Mouse (Mus musculus): ENCODE measurements around the gene Ptbp3. TPM values are rescaled to one million over a fixed set of nuclear protein-coding genes. Genes with fewer than 3 reads are reported as not detected.
"Not testable (repeated sequence)": the region's sequence is repeated elsewhere in the genome, so short reads cannot be mapped to it uniquely, and the experiment has no call there.

Ptbp3 gene
- polyA plus RNA-seq, 1 experiment from 2014 or later: 18.5 TPM

GRCm38 (mm10) chr4:59572521-59573118, 23.5 kb upstream of the Ptbp3 start:
- no peak overlapping the region for H3K27ac ChIP-seq
- no peaks in the 10 kb centered on the region for H3K4me1 ChIP-seq (replicated peaks)
- H3K4me3 ChIP-seq (replicated peaks): no peak overlapping the region
- H3K4me2 ChIP-seq (replicated peaks): no peak overlapping the region
- H3K27me3 ChIP-seq: no peaks in the 10 kb centered on the region
- H3K9me3 ChIP-seq: no peaks in the 10 kb centered on the region
- no peaks in the 10 kb centered on the region for H3K36me3 ChIP-seq
- WGBS: 79% methylated on average over 11 of the region's 11 CpGs
- no peak for ATAC-seq
- H3K9ac ChIP-seq (replicated peaks): no peak overlapping the region

DNA sequence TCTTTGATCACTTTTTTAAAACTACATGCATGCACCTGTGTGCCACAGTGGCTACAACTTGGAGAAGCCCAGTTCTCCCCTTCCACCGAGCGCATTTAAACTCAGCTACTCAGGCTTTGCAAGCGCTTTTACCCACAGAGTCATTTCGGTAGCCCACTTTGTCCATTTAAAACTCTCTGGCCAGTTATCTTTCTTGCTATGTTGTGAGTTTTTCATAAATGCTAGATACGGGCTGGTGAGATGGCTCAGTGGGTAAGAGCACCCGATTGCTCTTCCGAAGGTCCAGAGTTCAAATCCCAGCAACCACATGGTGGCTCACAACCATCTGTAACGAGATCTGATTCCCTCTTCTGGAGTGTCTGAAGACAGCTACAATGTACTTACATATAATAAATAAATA, 21.4 kb upstream of the Ptbp3 start:
- not testable (repeated sequence) for ATAC-seq; H3K4me2 ChIP-seq (replicated peaks); H3K9ac ChIP-seq (replicated peaks); H3K9me3 ChIP-seq; H3K4me1 ChIP-seq (replicated peaks); H3K4me3 ChIP-seq (replicated peaks); H3K27ac ChIP-seq; H3K27me3 ChIP-seq; H3K36me3 ChIP-seq
- 95% methylated on average over 8 of the region's 8 CpGs for WGBS

DNA sequence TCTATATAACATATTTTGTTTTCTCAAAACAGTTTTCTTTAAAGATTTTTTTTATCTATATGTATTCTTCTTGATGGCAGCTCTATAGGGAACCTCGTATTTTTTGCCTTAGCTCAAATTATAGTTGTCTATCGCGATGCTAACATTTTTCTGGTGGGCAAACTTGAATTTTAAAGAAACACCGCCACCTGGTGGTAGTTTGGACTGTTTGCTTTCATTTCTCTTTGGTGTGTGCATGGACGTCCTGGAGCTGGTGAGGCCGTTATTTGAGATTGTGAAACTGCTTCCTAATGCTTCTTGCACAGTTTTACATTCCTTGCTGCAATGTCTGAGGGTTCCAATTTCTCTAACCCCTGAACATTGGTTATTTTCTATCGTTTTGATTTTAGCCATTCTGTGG, 20.4 kb upstream of the Ptbp3 start:
- Histone ChIP-seq H3K4me3 (replicated peaks) (no peak overlapping the region), H3K27ac (no peak overlapping the region), H3K27me3 (no peaks in the 10 kb centered on the region), H3K36me3 (no peaks in the 10 kb centered on the region), H3K9ac (replicated peaks) (no peak overlapping the region), H3K4me1 (replicated peaks) (no peaks in the 10 kb centered on the region), H3K4me2 (replicated peaks) (no peak overlapping the region), H3K9me3 (no peaks in the 10 kb centered on the region)
- peak; percentile 65; the same call in 1 of the 2 replicates for ATAC-seq
- 6% methylated on average over 7 of the region's 7 CpGs for WGBS

DNA sequence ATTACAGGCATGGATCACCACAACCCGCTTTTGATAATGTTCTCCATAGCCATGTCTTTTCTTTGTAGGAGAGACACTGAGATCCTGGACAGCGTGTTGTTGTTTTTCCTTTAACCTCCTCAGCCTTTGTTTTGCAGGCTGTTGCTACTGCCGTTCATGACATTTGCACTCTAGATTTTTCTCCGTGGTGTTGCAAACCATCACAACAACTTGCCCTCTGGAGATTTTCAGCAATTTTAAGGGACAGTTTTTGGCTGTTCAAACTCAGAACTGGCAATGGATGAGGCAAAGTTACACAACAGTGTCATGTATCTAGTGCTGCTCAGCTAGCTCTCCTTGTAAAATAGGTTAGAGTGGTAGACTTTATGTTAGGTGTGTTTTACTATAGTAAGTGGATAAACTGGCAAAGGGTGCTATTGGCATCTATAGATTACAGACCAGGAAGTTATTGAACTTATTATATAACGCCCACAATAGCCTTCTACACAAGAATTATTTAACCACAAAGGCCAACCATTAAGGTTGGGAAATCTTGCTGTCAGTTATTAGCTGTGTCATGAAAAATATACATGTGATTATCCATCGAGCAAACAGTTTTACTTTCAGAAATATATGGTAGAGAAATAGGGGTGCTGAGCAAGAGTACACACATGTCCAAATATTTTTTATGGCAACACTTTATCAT, 18.6 kb upstream of the Ptbp3 start:
- 84% methylated on average over 6 of the region's 6 CpGs for WGBS
- Histone ChIP-seq H3K9me3 (no peaks in the 10 kb centered on the region), H3K4me2 (replicated peaks) (no peak overlapping the region), H3K9ac (replicated peaks) (no peak overlapping the region), H3K27me3 (no peaks in the 10 kb centered on the region), H3K4me1 (replicated peaks) (no peaks in the 10 kb centered on the region), H3K27ac (no peak overlapping the region), H3K4me3 (replicated peaks) (no peak overlapping the region), H3K36me3 (no peaks in the 10 kb centered on the region)
- ATAC-seq: no peak

GRCm38 (mm10) chr4:59565571-59566188, 16.5 kb upstream of the Ptbp3 start:
- no peak for ATAC-seq
- WGBS: 80% methylated on average over 8 of the region's 8 CpGs
- H3K9me3 ChIP-seq: no peaks in the 10 kb centered on the region

GRCm38 (mm10) chr4:59564128-59564527, 15.0 kb upstream of the Ptbp3 start:
- H3K27ac ChIP-seq: no peak overlapping the region
- H3K4me2 ChIP-seq (replicated peaks): no peak overlapping the region
- H3K9me3 ChIP-seq: no peaks in the 10 kb centered on the region
- no peaks in the 10 kb centered on the region for H3K27me3 ChIP-seq
- H3K36me3 ChIP-seq: no peaks in the 10 kb centered on the region
- WGBS: 84% methylated on average over 3 of the region's 3 CpGs
- H3K4me3 ChIP-seq (replicated peaks): no peak overlapping the region
- no peak for ATAC-seq
- no peaks in the 10 kb centered on the region for H3K4me1 ChIP-seq (replicated peaks)
- no peak overlapping the region for H3K9ac ChIP-seq (replicated peaks)

More at GRCm38 (mm10) chr4:59565571-59566188, 16.5 kb upstream of the Ptbp3 start:
- Histone ChIP-seq H3K4me3 (replicated peaks) (no peak overlapping the region), H3K4me2 (replicated peaks) (no peak overlapping the region), H3K27ac (no peak overlapping the region), H3K9ac (replicated peaks) (no peak overlapping the region), H3K36me3 (no peaks in the 10 kb centered on the region), H3K4me1 (replicated peaks) (no peaks in the 10 kb centered on the region), H3K27me3 (no peaks in the 10 kb centered on the region)

DNA sequence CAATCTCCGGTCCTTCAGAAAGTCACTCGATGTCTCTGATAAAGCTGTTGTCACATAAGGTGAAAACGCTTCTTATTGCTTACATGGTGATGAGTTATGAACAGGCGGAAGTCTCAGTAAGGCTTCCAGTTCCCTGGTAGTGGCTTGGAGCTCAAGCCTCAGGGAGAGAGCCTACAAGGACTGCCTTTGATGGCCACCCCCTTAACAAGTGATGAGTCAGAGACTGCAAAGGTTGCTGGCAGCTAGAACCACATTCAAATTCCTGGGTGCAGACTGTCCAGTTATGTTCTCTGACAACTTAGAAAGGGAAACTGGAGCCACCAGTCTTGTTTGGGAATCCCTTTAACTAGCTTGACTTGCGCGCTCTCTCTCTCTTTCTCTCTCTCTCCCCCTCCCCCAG, 11.0 kb upstream of the Ptbp3 start:
- no peak overlapping the region for H3K4me3 ChIP-seq (replicated peaks)
- H3K4me1 ChIP-seq (replicated peaks): no peaks in the 10 kb centered on the region
- H3K36me3 ChIP-seq: no peaks in the 10 kb centered on the region
- no peaks in the 10 kb centered on the region for H3K27me3 ChIP-seq
- WGBS: 93% methylated on average over 6 of the region's 6 CpGs
- H3K9me3 ChIP-seq: no peaks in the 10 kb centered on the region
- H3K9ac ChIP-seq (replicated peaks): no peak overlapping the region
- ATAC-seq: no peak
- H3K27ac ChIP-seq: no peak overlapping the region
- H3K4me2 ChIP-seq (replicated peaks): no peak overlapping the region

- H3K4me2 ChIP-seq (replicated peaks): no peak overlapping the region
- H3K9me3 ChIP-seq: no peaks in the 10 kb centered on the region
- 79% methylated on average over 6 of the region's 6 CpGs for WGBS
- H3K36me3 ChIP-seq: no peaks in the 10 kb centered on the region
- no peak for ATAC-seq
- H3K27ac ChIP-seq: no peak overlapping the region
- no peak overlapping the region for H3K4me3 ChIP-seq (replicated peaks)
- no peaks in the 10 kb centered on the region for H3K4me1 ChIP-seq (replicated peaks)
- H3K9ac ChIP-seq (replicated peaks): no peak overlapping the region
- no peaks in the 10 kb centered on the region for H3K27me3 ChIP-seq
These were observed 9.0 kb upstream of the Ptbp3 start for GRCm38 (mm10) chr4:59558096-59558720.

DNA sequence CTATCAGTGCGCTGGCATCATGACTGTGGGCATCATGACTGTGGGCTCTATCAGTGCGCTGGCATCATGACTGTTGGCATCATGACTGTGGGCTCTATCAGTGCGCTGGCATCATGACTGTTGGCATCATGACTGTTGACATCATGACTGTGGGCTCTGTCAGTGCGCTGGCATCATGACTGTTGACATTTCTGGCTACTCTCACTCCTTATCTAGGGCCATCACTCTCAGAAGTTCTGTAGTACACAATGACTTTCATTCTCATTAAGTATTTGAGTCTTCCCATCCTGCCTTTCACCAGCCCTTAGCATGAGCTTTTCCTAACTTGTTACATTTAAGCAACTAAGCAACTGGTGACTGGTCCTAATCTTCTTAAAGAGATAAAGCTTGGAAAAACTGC, 8.2 kb upstream of the Ptbp3 start:
- H3K27ac ChIP-seq; H3K9me3 ChIP-seq; ATAC-seq; H3K4me2 ChIP-seq (replicated peaks); H3K4me3 ChIP-seq (replicated peaks); H3K9ac ChIP-seq (replicated peaks); H3K36me3 ChIP-seq; H3K27me3 ChIP-seq; H3K4me1 ChIP-seq (replicated peaks): not testable (repeated sequence)
- 93% methylated on average over 4 of the region's 4 CpGs for WGBS

- Histone ChIP-seq H3K4me1 (replicated peaks) (no peaks in the 10 kb centered on the region), H3K27me3 (no peaks in the 10 kb centered on the region), H3K27ac (no peak overlapping the region), H3K4me2 (replicated peaks) (no peak overlapping the region), H3K9me3 (no peaks in the 10 kb centered on the region), H3K36me3 (no peaks in the 10 kb centered on the region), H3K9ac (replicated peaks) (no peak overlapping the region), H3K4me3 (replicated peaks) (no peak overlapping the region)
- ATAC-seq: no peak
These were observed 6.0 kb upstream of the Ptbp3 start for GRCm38 (mm10) chr4:59555177-59555576.

DNA sequence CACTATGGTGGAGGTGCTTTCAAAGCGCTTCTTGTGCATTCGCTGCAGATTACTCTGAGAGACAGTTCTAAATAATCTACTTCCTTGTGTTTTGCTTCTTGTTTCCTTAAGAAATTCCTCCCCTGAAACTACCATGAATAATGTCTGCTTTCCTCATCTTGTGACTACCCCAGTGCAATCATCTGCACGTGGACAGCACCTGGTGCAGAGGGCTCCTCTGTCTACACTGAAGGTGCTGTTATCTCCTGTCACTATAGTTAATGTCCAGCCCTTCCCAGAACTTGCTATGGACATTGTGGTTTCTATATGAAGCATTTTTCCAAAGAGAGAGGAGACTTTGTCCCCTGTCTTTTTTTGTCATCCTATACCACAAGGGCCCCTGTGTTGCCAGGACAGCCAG, 4.4 kb upstream of the Ptbp3 start:
- Histone ChIP-seq H3K9me3 (no peaks in the 10 kb centered on the region), H3K4me1 (replicated peaks) (0 out of 2 replicates have a peak, but pooled peaks cover 3% of the 10 kb centered on the region), H3K4me2 (replicated peaks) (no peak overlapping the region), H3K4me3 (replicated peaks) (no peak overlapping the region), H3K9ac (replicated peaks) (no peak overlapping the region), H3K36me3 (no peaks in the 10 kb centered on the region), H3K27ac (no peak overlapping the region), H3K27me3 (no peaks in the 10 kb centered on the region)
- 75% methylated on average over 3 of the region's 3 CpGs for WGBS
- ATAC-seq: no peak

- ATAC-seq: no peak
These were observed 3.7 kb upstream of the Ptbp3 start for GRCm38 (mm10) chr4:59552835-59553234.

More at GRCm38 (mm10) chr4:59552835-59553234, 3.7 kb upstream of the Ptbp3 start:
- H3K36me3 ChIP-seq: no peaks in the 10 kb centered on the region
- H3K27me3 ChIP-seq: 0 out of 2 replicates have a peak, but pooled peaks cover under 1% of the 10 kb centered on the region
- no peaks in the 10 kb centered on the region for H3K9me3 ChIP-seq
- peaks cover 7% of the 10 kb centered on the region; the same call in 1 of the 2 replicates for H3K4me1 ChIP-seq (replicated peaks)
- no peak overlapping the region for H3K4me2 ChIP-seq (replicated peaks)
- no peak overlapping the region for H3K4me3 ChIP-seq (replicated peaks)
- 90% methylated on average over 5 of the region's 5 CpGs for WGBS
- H3K27ac ChIP-seq: no peak overlapping the region
- no peak overlapping the region for H3K9ac ChIP-seq (replicated peaks)

Measured in midbrain, embryonic 13.5 days (tissue).